Mouse (Mus musculus) kidney, postnatal 36 days (tissue): ENCODE results near the gene Slco6c1.

ENCODE experiments used
- DNase-seq, 2 experiments: peaks; one replicate each; pipeline ENCODE4 v3.0.0; 2021 to 2022; ENCODE audit warnings: mixed read lengths in 2 of 2

Slco6c1 gene

DNA sequence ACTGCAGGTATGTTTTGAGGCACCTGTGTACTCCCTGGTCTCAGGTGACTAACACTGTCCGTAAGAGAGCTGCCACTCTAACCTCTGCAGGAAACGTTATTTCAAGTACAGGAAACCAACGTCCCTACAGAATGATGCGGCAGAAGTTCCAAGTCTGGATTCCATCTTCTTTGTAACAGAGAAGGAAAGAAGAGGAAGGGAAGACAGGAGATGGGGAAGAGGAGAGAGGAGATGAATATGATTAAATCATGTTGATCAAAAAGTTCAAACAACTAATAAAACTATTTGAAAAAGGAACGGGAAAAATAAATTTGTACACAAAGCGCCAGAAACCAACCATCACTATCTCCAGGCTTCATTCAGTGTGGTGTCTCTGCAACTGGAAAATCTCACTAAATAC is at the start of gene Slco6c1:
TSS of gene Slco6c1 (minus strand) at position 101 of the 400 bp plus-strand sequence.
- DNase-seq = no peak

DNA sequence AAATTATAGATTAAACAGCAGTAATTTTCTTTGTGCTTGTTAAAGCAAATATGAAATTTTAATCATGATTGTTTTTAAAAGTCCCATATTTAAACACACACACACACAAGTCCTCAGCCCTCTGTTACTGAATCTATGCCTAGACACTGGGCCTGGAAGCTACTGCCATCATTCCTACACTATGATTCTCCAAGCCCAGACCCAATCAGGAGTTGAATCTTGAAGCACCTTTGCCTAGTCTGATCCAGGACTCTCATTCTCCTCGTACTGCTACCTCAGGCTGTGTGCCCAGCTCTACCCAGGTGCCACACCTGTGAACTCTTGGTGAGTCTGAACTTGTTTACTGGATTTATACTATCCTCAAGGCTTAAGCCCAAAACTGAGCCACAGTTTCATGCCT is 89.1 kb downstream of the Slco6c1 start:
- no peak for DNase-seq

DNA sequence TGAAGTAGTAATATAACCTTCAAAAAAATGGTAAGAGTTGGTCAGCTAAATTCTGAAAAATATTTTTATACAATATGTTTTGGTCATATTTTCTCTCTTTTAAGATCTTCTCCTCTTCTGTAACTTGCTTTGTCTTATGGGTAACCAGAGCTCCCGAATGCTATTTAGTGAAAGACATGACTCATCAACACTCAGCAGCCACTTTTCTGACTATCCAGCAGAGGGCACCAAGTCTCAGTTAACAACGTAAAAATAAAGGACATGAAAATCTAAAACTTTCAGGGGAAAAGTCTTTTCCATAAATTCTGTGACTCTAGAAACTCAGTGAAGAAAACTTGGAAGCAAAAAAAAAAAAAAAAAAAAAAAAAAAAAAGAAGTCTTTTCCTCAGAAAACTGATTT is 89.6 kb downstream of the Slco6c1 start:
- peak; percentile 4 to 11 for DNase-seq

DNA sequence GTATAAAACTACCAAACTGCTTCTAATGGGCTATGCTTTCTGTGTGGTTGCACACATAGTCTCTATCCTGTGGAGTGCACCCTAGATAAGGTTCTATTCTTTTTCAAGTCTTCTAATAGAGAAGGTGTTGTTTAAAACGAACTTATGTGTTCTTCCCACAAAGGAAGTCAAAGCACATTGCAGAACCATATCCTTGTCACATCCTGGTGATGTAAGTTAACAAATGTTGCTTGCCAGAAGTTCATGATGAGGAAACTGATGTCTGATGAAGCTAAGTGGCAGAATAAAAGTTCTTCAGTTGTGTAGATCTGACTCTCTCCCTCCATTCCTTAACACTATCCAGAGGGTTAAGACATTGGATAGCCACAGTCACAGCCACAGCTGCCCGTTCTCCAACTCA is 90.1 kb downstream of the Slco6c1 start:
- DNase-seq = no peak

DNA sequence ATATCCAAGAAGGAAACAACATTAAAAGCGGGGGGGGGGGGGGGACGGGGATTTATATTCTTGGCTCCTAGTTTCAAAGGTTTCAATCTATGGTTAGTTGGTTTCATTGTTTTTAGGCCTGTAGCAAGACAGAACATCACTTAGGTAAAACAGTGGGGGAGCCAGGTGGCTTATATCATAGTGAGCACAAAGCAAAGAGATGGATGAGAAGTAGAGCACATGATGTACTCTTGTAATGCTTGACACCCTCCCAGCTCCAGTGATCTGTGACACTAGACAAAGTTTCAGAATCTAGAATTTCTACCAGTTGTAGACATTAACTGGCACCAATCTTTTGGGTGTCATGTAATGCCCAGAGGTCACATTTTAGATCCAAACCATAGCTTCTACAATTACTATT is 106.7 kb downstream of the Slco6c1 start:
- DNase-seq = no peak

DNA sequence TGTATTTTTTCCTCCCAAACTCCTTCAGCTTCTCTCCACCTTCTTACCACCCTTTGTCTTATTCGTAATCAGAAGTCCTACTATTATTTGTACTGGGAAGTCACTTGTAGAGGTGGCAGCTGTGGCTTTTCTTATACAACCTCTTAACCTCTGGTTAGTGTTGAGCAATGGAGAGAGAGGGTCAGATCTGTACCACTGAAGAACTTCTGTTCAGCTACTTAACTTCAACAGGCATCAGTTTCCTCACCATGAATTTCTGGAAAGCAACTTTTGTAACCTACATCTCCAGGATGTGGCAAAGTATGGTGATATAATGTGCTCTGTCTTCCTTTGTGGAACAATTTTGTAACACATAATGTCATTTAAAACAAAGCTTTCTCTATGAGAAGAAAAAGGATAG is 108.7 kb downstream of the Slco6c1 start:
- DNase-seq = no peak

DNA sequence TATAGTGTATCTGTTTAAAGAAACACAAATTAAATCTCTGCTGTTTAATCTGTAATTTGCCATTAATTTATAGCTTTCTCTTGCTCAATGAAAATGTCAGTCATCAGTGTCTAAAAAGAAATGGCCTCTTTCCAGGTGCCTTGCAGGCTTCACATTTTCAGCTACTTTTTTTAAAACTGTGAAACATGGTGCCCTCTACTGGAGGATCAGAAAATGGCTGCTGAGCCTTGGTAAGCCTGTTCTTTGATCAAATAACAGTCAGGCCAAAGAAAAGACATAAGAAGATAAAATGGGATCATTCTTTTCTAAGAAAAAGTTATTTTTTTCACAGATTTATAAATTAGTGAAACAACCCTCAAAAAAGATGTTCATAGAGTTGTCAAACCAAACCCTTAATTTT is 109.1 kb downstream of the Slco6c1 start:
- peak; percentile 30 to 71 for DNase-seq
